Mouse (Mus musculus) right cerebral cortex, postnatal 36 days (tissue): ENCODE measurements around the gene Pcnp.
A peak's percentile ranks its signal among the peaks of the same experiment; 100 is the strongest.
"Not testable (repeated sequence)": the region's sequence is repeated elsewhere in the genome, so short reads cannot be mapped to it uniquely, and the experiment has no call there.

Experiments
- DNase-seq, 2 experiments: peaks; one replicate each; pipeline ENCODE4 v3.0.0; 2022; ENCODE audit warnings: low spot score in 2 of 2, mixed read lengths in 1 of 2

The Pcnp gene

DNA sequence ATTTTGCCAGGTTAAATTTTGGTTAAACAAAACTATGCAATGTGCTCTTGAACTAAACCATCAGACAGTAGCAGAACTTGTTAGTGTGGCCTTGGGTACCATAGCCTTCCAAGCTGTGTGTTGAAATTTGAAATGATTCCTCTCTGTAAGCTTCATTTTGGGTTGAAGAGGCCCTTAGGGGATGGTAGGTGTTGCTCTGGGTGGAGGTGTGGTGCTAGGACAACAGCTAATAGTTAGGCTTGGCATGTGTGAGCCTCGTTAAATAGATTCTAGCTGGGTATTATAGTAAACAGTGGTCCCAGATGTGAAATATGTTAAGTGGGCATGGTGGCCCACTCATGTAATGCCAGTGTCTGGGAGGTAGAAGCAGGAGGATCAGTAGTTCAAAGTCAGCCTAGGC lies 62.3 kb downstream of the Pcnp start:
- DNase-seq = no peak

DNA sequence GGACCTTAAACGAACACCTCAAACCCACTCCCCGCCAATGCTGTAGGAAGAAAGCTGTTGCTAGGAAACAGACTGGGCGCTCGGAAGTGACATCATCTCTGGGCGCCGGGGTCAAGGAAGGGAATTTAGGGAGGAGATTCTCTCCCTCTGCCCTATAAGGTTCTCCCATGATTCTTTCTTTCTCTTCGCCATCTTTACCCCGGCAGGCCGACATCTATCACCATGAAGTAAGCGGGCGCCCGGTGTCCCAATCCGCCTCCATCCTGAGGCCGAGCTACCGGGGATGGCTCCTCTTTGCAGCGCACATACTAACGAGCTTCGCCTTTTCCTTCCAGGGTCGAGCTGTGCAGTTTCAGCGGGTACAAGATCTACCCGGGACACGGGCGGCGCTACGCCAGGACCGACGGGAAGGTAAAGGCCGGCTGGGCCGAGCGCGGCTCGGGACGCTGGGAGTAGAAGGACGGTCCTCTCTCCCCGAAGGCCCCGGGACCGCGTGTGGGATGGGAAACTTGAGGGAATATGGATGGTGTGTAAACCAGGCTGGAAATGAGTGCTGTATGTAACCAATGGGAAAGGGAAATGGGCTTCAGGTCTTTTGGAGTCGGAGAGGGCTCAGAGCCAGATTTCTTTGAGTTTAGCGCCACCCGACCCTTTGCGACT lies 63.2 kb downstream of the Pcnp start, which contains the start of gene Rpl24:
Rpl24 (plus strand) TSS at position 64 of the 660 bp plus-strand sequence.
- DNase-seq = peak; percentile 95

DNA sequence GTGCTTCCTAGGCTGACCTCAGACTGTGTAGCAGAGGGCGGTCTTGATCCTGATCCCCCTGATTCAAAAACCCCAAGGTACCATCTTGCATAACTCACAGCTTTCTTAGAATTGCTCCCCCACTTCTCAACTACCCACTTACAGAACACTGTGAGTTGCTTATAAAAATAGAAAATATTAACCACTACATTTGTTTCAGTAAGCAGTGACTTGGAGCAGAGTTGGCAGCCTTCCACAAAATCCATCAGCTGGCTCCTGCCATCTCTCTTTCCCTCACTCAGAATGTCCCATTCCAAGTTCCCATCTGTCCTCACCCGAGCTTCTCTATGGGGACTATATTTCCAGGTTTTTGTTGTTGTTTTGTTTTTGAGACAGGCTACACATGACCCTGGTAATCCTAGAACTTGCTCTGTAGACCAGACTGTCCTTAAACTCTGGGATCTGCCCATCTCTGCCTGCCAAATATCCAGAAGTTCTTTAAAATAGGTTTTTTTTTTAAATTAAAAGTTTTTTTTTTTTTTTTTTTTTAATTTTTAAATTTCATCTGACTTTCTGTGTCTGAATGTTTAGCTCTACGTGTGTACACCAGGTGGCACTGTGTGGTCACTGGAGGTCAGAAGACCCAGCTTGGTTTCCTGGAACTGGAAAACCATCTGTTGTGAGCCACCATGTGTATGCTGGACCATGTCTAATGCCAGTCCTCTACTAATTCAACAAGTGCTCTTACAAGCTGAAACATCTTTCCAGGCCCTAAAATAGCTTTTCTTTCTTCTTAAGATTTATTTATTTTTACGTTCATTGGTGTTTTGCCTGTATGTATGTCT lies 65.2 kb downstream of the Pcnp start:
- no peak for DNase-seq

DNA sequence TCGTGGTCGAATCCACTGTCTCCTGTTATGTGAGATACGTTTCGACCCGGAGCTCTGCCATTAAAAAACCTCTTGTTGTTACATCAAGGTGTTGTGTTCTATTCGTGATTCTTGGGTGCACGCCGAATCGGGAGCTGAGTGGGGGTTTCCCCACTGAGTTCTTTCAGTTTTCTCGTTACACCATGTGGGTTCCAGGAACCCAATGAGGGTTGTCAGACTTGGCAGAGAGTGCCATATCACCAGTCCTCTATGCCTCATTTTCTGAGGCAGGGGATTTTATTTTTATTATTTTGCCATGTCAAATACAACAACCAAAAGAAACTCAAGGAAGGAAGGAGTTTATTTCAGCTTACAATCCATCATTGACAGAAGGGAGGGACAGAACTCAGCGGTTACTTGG lies 66.5 kb downstream of the Pcnp start:
- DNase-seq = not testable (repeated sequence)
